Mouse (Mus musculus): ENCODE data around the gene Cfap126. TPM values are rescaled to one million over a fixed set of nuclear protein-coding genes. Genes with fewer than 3 reads are reported as not detected.
A peak's percentile ranks its signal among the peaks of the same experiment; 100 is the strongest.

Cfap126 gene
- polyA plus RNA-seq, 1 experiment from 2014 or later = 1.9 TPM

- H3K36me3 ChIP-seq (ENCODE audit: control insufficient read depth, insufficient read depth) = no peaks in the 10 kb centered on the region
- H3K9me3 ChIP-seq (ENCODE audit: control insufficient read depth) = no peaks in the 10 kb centered on the region
- no peaks in the 10 kb centered on the region for H3K4me1 ChIP-seq (replicated peaks; ENCODE audit: control insufficient read depth, insufficient read depth, low read length)
- no peak for TF ChIP-seq CTCF (IDR thresholded peaks at IDR 0.05; ENCODE audit: low read depth)
- H3K4me3 ChIP-seq (ENCODE audit: low read depth, low read length) = no peak overlapping the region
- no peak overlapping the region for H3K27ac ChIP-seq (ENCODE audit: low read depth, low read length)
- ATAC-seq = no peak
- WGBS = 78% methylated on average over 3 of the region's 3 CpGs
- no peaks in the 10 kb centered on the region for H3K27me3 ChIP-seq (replicated peaks; ENCODE audit: control insufficient read depth, insufficient read depth, low read length)
- H3K9ac ChIP-seq (ENCODE audit: low read depth, low read length) = no peak overlapping the region
- H3K4me2 ChIP-seq (replicated peaks; ENCODE audit: low read depth) = no peak overlapping the region
Observed at GRCm38 (mm10) chr1:171162526-171162925, 48.8 kb downstream of the Cfap126 start.

DNA sequence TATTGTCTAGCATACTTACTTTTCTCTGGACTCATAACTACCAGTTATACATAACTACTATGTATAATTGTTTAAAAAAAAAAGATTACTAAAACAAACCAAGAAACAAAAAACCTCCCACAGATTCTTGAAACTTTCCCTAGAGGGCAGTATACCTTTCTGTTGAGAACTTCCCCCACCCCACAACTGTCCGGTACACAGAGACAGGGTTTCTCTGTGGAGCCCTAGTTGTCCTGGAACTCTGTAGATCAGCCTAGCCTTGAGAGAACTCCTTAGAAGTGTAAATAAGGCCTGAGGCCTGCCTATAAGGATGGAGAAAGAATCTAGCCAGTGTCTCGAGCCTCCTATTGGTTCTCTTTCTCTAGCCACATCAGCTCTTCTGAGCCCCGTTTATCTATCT is 50.5 kb downstream of the Cfap126 start:
- Histone ChIP-seq H3K27ac (ENCODE audit: low read depth, low read length) (no peak overlapping the region), H3K9ac (ENCODE audit: low read depth, low read length) (no peak overlapping the region), H3K4me1 (replicated peaks; ENCODE audit: control insufficient read depth, insufficient read depth, low read length) (no peaks in the 10 kb centered on the region), H3K27me3 (replicated peaks; ENCODE audit: control insufficient read depth, insufficient read depth, low read length) (no peaks in the 10 kb centered on the region), H3K9me3 (ENCODE audit: control insufficient read depth) (no peaks in the 10 kb centered on the region), H3K36me3 (ENCODE audit: control insufficient read depth, insufficient read depth) (no peaks in the 10 kb centered on the region), H3K4me2 (replicated peaks; ENCODE audit: low read depth) (no peak overlapping the region), H3K4me3 (ENCODE audit: low read depth, low read length) (no peak overlapping the region)
- no peak for ATAC-seq
- TF ChIP-seq CTCF (IDR thresholded peaks at IDR 0.05; ENCODE audit: low read depth) = peak; percentile 67
- WGBS = 48% methylated on average over 3 of the region's 3 CpGs

- H3K4me1 ChIP-seq (replicated peaks; ENCODE audit: control insufficient read depth, insufficient read depth, low read length) = 0 out of 2 replicates have a peak, but pooled peaks cover 3% of the 10 kb centered on the region
- TF ChIP-seq CTCF (IDR thresholded peaks at IDR 0.05; ENCODE audit: low read depth) = no peak
- H3K27ac ChIP-seq (ENCODE audit: low read depth, low read length) = no peak overlapping the region
- H3K9ac ChIP-seq (ENCODE audit: low read depth, low read length) = no peak overlapping the region
- no peak overlapping the region for H3K4me3 ChIP-seq (ENCODE audit: low read depth, low read length)
- H3K4me2 ChIP-seq (replicated peaks; ENCODE audit: low read depth) = no peak overlapping the region
- H3K9me3 ChIP-seq (ENCODE audit: control insufficient read depth) = no peaks in the 10 kb centered on the region
- WGBS = 40% methylated on average over 5 of the region's 5 CpGs
- H3K27me3 ChIP-seq (replicated peaks; ENCODE audit: control insufficient read depth, insufficient read depth, low read length) = no peaks in the 10 kb centered on the region
- peak; percentile 60 for ATAC-seq
- H3K36me3 ChIP-seq (ENCODE audit: control insufficient read depth, insufficient read depth) = no peaks in the 10 kb centered on the region
Observed at GRCm38 (mm10) chr1:171165629-171166345, 52.1 kb downstream of the Cfap126 start.

- Histone ChIP-seq H3K9ac (ENCODE audit: low read depth, low read length) (no peak overlapping the region), H3K4me2 (replicated peaks; ENCODE audit: low read depth) (no peak overlapping the region), H3K4me3 (ENCODE audit: low read depth, low read length) (no peak overlapping the region), H3K27ac (ENCODE audit: low read depth, low read length) (no peak overlapping the region), H3K9me3 (ENCODE audit: control insufficient read depth) (no peaks in the 10 kb centered on the region), H3K36me3 (ENCODE audit: control insufficient read depth, insufficient read depth) (no peaks in the 10 kb centered on the region), H3K4me1 (replicated peaks; ENCODE audit: control insufficient read depth, insufficient read depth, low read length) (peaks cover 3% of the 10 kb centered on the region; the same call in 1 of the 2 replicates), H3K27me3 (replicated peaks; ENCODE audit: control insufficient read depth, insufficient read depth, low read length) (no peaks in the 10 kb centered on the region)
- TF ChIP-seq CTCF (IDR thresholded peaks at IDR 0.05; ENCODE audit: low read depth) = no peak
- ATAC-seq = no peak
- WGBS = 77% methylated on average over 12 of the region's 12 CpGs
Observed at GRCm38 (mm10) chr1:171168906-171169305, 55.2 kb downstream of the Cfap126 start.

GRCm38 (mm10) chr1:171169913-171170312 is 56.2 kb downstream of the Cfap126 start:
- H3K27ac ChIP-seq (ENCODE audit: low read depth, low read length) = no peak overlapping the region
- H3K27me3 ChIP-seq (replicated peaks; ENCODE audit: control insufficient read depth, insufficient read depth, low read length) = no peaks in the 10 kb centered on the region
- ATAC-seq = no peak
- no peaks in the 10 kb centered on the region for H3K36me3 ChIP-seq (ENCODE audit: control insufficient read depth, insufficient read depth)
- no peak for TF ChIP-seq CTCF (IDR thresholded peaks at IDR 0.05; ENCODE audit: low read depth)
- H3K4me1 ChIP-seq (replicated peaks; ENCODE audit: control insufficient read depth, insufficient read depth, low read length) = peaks cover 3% of the 10 kb centered on the region; the same call in 1 of the 2 replicates
- H3K4me3 ChIP-seq (ENCODE audit: low read depth, low read length) = no peak overlapping the region
- no peaks in the 10 kb centered on the region for H3K9me3 ChIP-seq (ENCODE audit: control insufficient read depth)
- WGBS = 16% methylated on average over 3 of the region's 3 CpGs
- no peak overlapping the region for H3K9ac ChIP-seq (ENCODE audit: low read depth, low read length)
- H3K4me2 ChIP-seq (replicated peaks; ENCODE audit: low read depth) = no peak overlapping the region

- no peak for TF ChIP-seq CTCF (IDR thresholded peaks at IDR 0.05; ENCODE audit: low read depth)
- Histone ChIP-seq H3K9ac (ENCODE audit: low read depth, low read length) (no peak overlapping the region), H3K36me3 (ENCODE audit: control insufficient read depth, insufficient read depth) (no peaks in the 10 kb centered on the region), H3K9me3 (ENCODE audit: control insufficient read depth) (no peaks in the 10 kb centered on the region), H3K4me2 (replicated peaks; ENCODE audit: low read depth) (no peak overlapping the region), H3K4me3 (ENCODE audit: low read depth, low read length) (no peak overlapping the region), H3K27me3 (replicated peaks; ENCODE audit: control insufficient read depth, insufficient read depth, low read length) (no peaks in the 10 kb centered on the region), H3K27ac (ENCODE audit: low read depth, low read length) (no peak overlapping the region), H3K4me1 (replicated peaks; ENCODE audit: control insufficient read depth, insufficient read depth, low read length) (peaks cover 3% of the 10 kb centered on the region; the same call in 1 of the 2 replicates)
- WGBS = 38% methylated on average over 3 of the region's 3 CpGs
- peak; percentile 31; the same call in 1 of the 2 replicates for ATAC-seq
Observed at GRCm38 (mm10) chr1:171171138-171171537, 57.4 kb downstream of the Cfap126 start.

Data from intestine, postnatal 0 days (tissue).